Mouse (Mus musculus): ENCODE measurements at regions not wholly inside any gene's neighbourhood (a gene's known extent, or its start where the extent isn't known, plus 50 kb on each side); places are given as distances from the start of the nearest gene placed in this dataset.

DNA sequence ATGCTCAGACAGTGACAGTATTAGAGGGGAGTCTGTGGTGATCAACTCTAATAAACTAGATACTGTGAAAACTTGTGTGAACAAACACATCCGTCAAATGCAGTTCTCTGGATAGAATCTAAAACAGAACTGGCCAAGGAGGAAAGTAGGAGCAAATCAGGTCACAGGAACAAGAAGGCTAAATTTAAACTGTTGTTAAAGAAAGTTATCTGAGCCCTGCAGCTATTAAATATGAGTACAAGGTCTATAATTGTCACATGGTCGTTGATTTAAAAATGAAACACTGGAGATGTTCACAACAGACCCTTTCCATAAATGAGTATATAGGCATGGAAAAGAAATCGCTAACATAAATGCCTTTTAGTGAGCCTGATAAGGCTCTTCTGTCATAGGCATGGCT lies 156.4 kb downstream of the Sptssa start:
- no peak overlapping the region for H3K27ac ChIP-seq
- H3K36me3 ChIP-seq (replicated peaks; ENCODE audit: control insufficient read depth, insufficient read depth, low read depth) = no peaks in the 10 kb centered on the region
- H3K9ac ChIP-seq (replicated peaks) = no peak overlapping the region
- no peak for DNase-seq (ENCODE audit: low read depth in 3 of 3, low spot score in 3 of 3)
- H3K4me3 ChIP-seq (ENCODE audit: insufficient read depth in 1 of 2, low read depth in 2 of 2, low read length in 2 of 2) = no peak overlapping the region
- TF ChIP-seq CTCF (IDR thresholded peaks at IDR 0.05; ENCODE audit: low read depth) (no peak), EP300 (IDR thresholded peaks at IDR 0.05; ENCODE audit: low read depth) (no peak)
- 45% methylated on average over 3 of the region's 3 CpGs for WGBS (ENCODE audit: insufficient replicate concordance)
- no peaks in the 10 kb centered on the region for H3K9me3 ChIP-seq (ENCODE audit: control insufficient read depth, low read length)
- H3K4me2 ChIP-seq (ENCODE audit: low read depth) = no peak overlapping the region
- H3K27me3 ChIP-seq (ENCODE audit: control insufficient read depth, insufficient read depth, low read length) = no peaks in the 10 kb centered on the region
- no peak for ATAC-seq (ENCODE audit: insufficient read depth)
- no peaks in the 10 kb centered on the region for H3K4me1 ChIP-seq (replicated peaks; ENCODE audit: control insufficient read depth in 2 of 2, insufficient read depth in 2 of 2, low read length in 1 of 2)

DNA sequence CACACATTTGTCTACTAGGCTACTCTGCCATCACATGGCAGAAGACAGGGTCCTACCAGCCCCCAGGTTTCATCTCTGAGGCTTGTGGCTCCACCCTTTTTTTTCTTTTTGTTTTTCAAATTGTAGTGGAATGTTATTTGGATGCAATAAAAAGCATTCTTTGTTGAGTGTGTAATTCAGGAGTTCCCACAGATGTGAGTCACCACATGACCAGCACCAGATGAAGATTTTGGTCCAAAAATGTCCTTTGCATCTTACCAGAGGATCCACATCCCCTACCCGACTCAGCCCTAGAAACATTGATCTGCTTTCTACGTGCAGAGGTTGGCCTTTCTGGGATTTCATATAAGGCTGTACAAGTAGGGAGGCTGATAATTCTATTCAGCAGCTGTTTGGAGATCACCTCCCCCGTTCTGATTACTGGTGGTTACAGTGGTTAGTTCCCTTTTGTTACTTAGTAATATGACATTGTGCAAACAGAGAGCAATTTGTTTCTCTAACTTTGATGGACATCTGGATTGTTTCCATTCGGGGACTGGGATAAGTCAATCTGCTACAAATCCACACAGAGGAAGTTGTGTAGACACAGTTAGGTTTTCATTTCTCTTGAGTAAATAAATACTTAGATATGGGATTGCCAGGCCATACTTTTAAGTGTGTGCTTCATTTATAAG lies 160.5 kb downstream of the Sptssa start:
- H3K9ac ChIP-seq (replicated peaks) = no peak overlapping the region
- H3K27ac ChIP-seq = no peak overlapping the region
- H3K4me1 ChIP-seq (replicated peaks; ENCODE audit: control insufficient read depth in 2 of 2, insufficient read depth in 2 of 2, low read length in 1 of 2) = no peaks in the 10 kb centered on the region
- H3K4me3 ChIP-seq (ENCODE audit: insufficient read depth in 1 of 2, low read depth in 2 of 2, low read length in 2 of 2) = no peak overlapping the region
- DNase-seq (ENCODE audit: low read depth in 3 of 3, low spot score in 3 of 3) (no peak), ATAC-seq (ENCODE audit: insufficient read depth) (no peak)
- 27% methylated on average over 4 of the region's 4 CpGs for WGBS (ENCODE audit: insufficient replicate concordance)
- H3K36me3 ChIP-seq (replicated peaks; ENCODE audit: control insufficient read depth, insufficient read depth, low read depth) = no peaks in the 10 kb centered on the region
- no peaks in the 10 kb centered on the region for H3K27me3 ChIP-seq (ENCODE audit: control insufficient read depth, insufficient read depth, low read length)
- no peaks in the 10 kb centered on the region for H3K9me3 ChIP-seq (ENCODE audit: control insufficient read depth, low read length)
- H3K4me2 ChIP-seq (ENCODE audit: low read depth) = no peak overlapping the region
- TF ChIP-seq EP300 (IDR thresholded peaks at IDR 0.05; ENCODE audit: low read depth) (no peak), CTCF (IDR thresholded peaks at IDR 0.05; ENCODE audit: low read depth) (no peak)

- TF ChIP-seq EP300 (IDR thresholded peaks at IDR 0.05; ENCODE audit: low read depth) = no peak
- no peak for TF ChIP-seq CTCF (IDR thresholded peaks at IDR 0.05; ENCODE audit: low read depth)
- Histone ChIP-seq H3K9ac (replicated peaks) (no peak overlapping the region), H3K9me3 (ENCODE audit: control insufficient read depth, low read length) (no peaks in the 10 kb centered on the region), H3K27me3 (ENCODE audit: control insufficient read depth, insufficient read depth, low read length) (no peaks in the 10 kb centered on the region), H3K4me1 (replicated peaks; ENCODE audit: control insufficient read depth in 2 of 2, insufficient read depth in 2 of 2, low read length in 1 of 2) (no peaks in the 10 kb centered on the region), H3K4me3 (ENCODE audit: insufficient read depth in 1 of 2, low read depth in 2 of 2, low read length in 2 of 2) (no peak overlapping the region), H3K4me2 (ENCODE audit: low read depth) (no peak overlapping the region), H3K27ac (no peak overlapping the region), H3K36me3 (replicated peaks; ENCODE audit: control insufficient read depth, insufficient read depth, low read depth) (no peaks in the 10 kb centered on the region)
- no peak for DNase-seq (ENCODE audit: low read depth in 3 of 3, low spot score in 3 of 3)
- ATAC-seq (ENCODE audit: insufficient read depth) = no peak
- WGBS (ENCODE audit: insufficient replicate concordance) = 51% methylated on average over 7 of the region's 7 CpGs
Observed at GRCm38 (mm10) chr12:54494756-54495375, 161.5 kb downstream of the Sptssa start.

DNA sequence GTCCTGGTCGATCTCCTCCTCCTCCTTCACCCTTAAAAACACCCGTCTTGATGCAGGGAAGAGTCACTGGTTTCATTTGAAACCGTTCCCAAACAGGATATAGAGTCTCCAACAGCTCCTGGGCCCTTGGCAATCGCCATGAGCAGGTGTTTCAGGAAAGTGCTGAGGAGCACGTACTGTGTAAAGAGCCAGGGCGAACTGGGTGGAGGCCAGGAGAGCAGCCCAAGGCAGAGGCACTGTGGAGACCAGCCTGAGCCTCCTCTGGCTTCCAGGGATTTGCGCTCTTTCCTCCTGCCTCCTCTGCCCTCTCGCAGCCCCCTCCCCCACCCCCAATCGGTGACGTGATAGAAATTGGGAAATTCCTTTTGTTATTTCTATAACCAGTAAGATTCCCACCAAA lies 163.6 kb downstream of the Sptssa start:
- TF ChIP-seq EP300 (IDR thresholded peaks at IDR 0.05; ENCODE audit: low read depth) = no peak
- no peak for TF ChIP-seq CTCF (IDR thresholded peaks at IDR 0.05; ENCODE audit: low read depth)

DNA sequence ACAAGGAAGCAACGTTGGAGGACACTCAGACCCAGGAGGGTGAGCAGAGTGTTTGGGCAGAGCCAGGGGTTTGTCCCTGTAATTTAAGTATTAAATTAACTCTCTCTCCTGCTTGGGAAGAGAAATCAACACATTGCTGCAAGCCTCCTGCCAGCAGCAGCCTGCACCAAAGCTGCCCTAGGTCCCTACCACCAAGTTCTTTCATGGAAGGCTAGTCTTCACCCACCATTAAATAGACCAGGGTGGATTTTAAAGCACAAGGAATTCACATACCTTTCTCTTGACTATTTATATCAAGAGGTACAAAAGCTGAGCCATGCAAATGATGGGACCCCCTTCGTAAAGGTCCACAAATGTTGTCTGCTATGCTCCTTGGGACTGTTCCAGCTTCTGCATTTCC lies 165.9 kb downstream of the Sptssa start:
- TF ChIP-seq CTCF (IDR thresholded peaks at IDR 0.05; ENCODE audit: low read depth) (no peak), EP300 (IDR thresholded peaks at IDR 0.05; ENCODE audit: low read depth) (no peak)
- Histone ChIP-seq H3K4me3 (ENCODE audit: insufficient read depth in 1 of 2, low read depth in 2 of 2, low read length in 2 of 2) (no peak overlapping the region), H3K27me3 (ENCODE audit: control insufficient read depth, insufficient read depth, low read length) (no peaks in the 10 kb centered on the region), H3K4me2 (ENCODE audit: low read depth) (no peak overlapping the region), H3K27ac (no peak overlapping the region), H3K9me3 (ENCODE audit: control insufficient read depth, low read length) (no peaks in the 10 kb centered on the region), H3K9ac (replicated peaks) (no peak overlapping the region), H3K36me3 (replicated peaks; ENCODE audit: control insufficient read depth, insufficient read depth, low read depth) (no peaks in the 10 kb centered on the region), H3K4me1 (replicated peaks; ENCODE audit: control insufficient read depth in 2 of 2, insufficient read depth in 2 of 2, low read length in 1 of 2) (no peaks in the 10 kb centered on the region)
- DNase-seq (ENCODE audit: low read depth in 3 of 3, low spot score in 3 of 3) (no peak), ATAC-seq (ENCODE audit: insufficient read depth) (no peak)
- WGBS (ENCODE audit: insufficient replicate concordance) = 63% methylated on average over 2 of the region's 2 CpGs

More for the DNA sequence above, 163.6 kb downstream of the Sptssa start:
- H3K27ac ChIP-seq = no peak overlapping the region
- ATAC-seq (ENCODE audit: insufficient read depth) = no peak
- H3K4me1 ChIP-seq (replicated peaks; ENCODE audit: control insufficient read depth in 2 of 2, insufficient read depth in 2 of 2, low read length in 1 of 2) = no peaks in the 10 kb centered on the region
- H3K27me3 ChIP-seq (ENCODE audit: control insufficient read depth, insufficient read depth, low read length) = no peaks in the 10 kb centered on the region
- no peaks in the 10 kb centered on the region for H3K9me3 ChIP-seq (ENCODE audit: control insufficient read depth, low read length)
- no peak overlapping the region for H3K9ac ChIP-seq (replicated peaks)
- WGBS (ENCODE audit: insufficient replicate concordance) = 44% methylated on average over 10 of the region's 10 CpGs
- no peak for DNase-seq (ENCODE audit: low read depth in 3 of 3, low spot score in 3 of 3)
- no peaks in the 10 kb centered on the region for H3K36me3 ChIP-seq (replicated peaks; ENCODE audit: control insufficient read depth, insufficient read depth, low read depth)
- H3K4me2 ChIP-seq (ENCODE audit: low read depth) = no peak overlapping the region
- H3K4me3 ChIP-seq (ENCODE audit: insufficient read depth in 1 of 2, low read depth in 2 of 2, low read length in 2 of 2) = no peak overlapping the region
